Mouse (Mus musculus) ES-Bruce4 (cell line): ENCODE results near the gene Pax7. TPM values are rescaled to one million over a fixed set of nuclear protein-coding genes. Genes with fewer than 3 reads are reported as not detected.
A peak's percentile ranks its signal among the peaks of the same experiment; 100 is the strongest.

Experiments used
- H3K27ac ChIP-seq: 2 replicates; pipeline ENCODE4 v1.5.1; 2012; ENCODE audit warnings: low read length, inconsistent platforms; ENCODE audit not compliant: insufficient read depth
- H3K27me3 ChIP-seq: 2 replicates; pipeline ENCODE4 v1.6.1; 2012; ENCODE audit warnings: mild to moderate bottlenecking, low read length, inconsistent platforms; ENCODE audit not compliant: control insufficient read depth, poor library complexity, insufficient read depth, severe bottlenecking
- H3K36me3 ChIP-seq: 2 replicates; pipeline ENCODE4 v1.6.1; 2012; ENCODE audit warnings: inconsistent platforms, mild to moderate bottlenecking, low read length, moderate library complexity; ENCODE audit not compliant: control insufficient read depth, poor library complexity, insufficient read depth, severe bottlenecking
- H3K4me1 ChIP-seq: one replicate; pipeline ENCODE4 v1.8.1; 2011; ENCODE audit warnings: low read length; ENCODE audit not compliant: control insufficient read depth, insufficient read depth
- H3K4me3 ChIP-seq: 2 replicates; pipeline ENCODE4 v1.5.1; 2011; ENCODE audit warnings: low read depth, mild to moderate bottlenecking, low read length
- H3K9ac ChIP-seq: 2 replicates; pipeline ENCODE4 v1.6.1; 2012; ENCODE audit warnings: low read depth, mild to moderate bottlenecking, inconsistent platforms; ENCODE audit not compliant: poor library complexity, severe bottlenecking
- H3K9me3 ChIP-seq: replicated peaks from 2 replicates; pipeline ENCODE4 v1.6.1; 2012; ENCODE audit warnings: mild to moderate bottlenecking, low read length, inconsistent platforms; ENCODE audit not compliant: control insufficient read depth, poor library complexity, insufficient read depth, severe bottlenecking
- CTCF ChIP-seq: IDR thresholded peaks from one replicate; pipeline ENCODE4 v1.8.1; 2011; ENCODE audit warnings: low read depth, low read length
- EP300 ChIP-seq: IDR thresholded peaks from 2 replicates; pipeline ENCODE4 v1.6.1; 2011; ENCODE audit warnings: low read depth, low read length; ENCODE audit not compliant: insufficient read depth
- POLR2A ChIP-seq: IDR thresholded peaks from one replicate; pipeline ENCODE4 v1.8.1; 2011; ENCODE audit warnings: low read length; ENCODE audit not compliant: insufficient read depth
- polyA plus RNA-seq: library from polyadenylated mRNA; stranded (reverse); fragments of >200 nt; gene quantifications from 2 replicates; pipeline ENCODE4 v1.2.4, GENCODE M21; 2011; ENCODE audit warnings: low read depth; ENCODE audit not compliant: missing spikeins, insufficient read depth, insufficient read length

The Pax7 gene
- polyA plus RNA-seq, 1 experiment, result not detected

DNA sequence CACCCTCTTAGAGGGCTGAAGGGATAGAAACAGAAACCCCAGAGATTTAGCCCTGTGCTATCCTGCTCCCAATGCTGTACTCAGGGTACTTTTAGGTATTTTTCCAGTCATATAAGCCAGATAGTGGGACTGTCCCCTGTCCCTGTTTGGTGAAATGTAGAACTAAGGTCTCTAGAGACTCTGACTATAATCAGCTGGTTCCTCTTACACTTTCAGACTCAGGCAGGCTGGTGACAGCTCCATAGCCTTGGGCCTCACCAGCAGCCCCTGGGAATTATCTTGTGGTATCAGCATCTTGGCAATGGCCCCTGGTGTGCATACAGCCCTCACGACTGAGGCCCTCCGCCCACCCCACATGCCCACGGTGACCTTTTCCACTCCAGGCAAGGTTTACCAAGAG, 89.7 kb downstream of the Pax7 start:
- H3K27me3 ChIP-seq, result no peaks in the 10 kb centered on the region

DNA sequence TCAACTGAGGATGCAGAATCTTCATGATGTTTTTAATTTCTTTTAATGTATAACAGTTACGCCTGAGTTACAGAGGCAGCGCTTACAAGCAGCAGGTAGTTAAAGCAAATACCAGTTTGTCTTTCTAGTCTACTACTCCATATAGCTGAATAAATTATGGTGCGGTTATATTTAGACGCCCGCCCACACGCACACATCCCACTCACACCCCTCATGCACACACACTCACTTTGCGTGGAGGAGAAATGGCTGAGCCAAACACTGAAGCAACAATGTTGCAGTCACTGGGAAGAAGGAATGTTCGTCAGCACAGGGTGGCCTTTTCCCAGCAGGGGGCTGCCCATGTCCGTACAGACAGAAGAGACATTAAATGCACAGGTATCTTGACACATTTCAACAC, 96.3 kb downstream of the Pax7 start:
- Histone ChIP-seq H3K27ac (no peak overlapping the region), H3K4me3 (no peak overlapping the region)
- no peak for TF ChIP-seq POLR2A
- no peak for TF ChIP-seq CTCF
- TF ChIP-seq EP300, result no peak

More for the DNA sequence above, 89.7 kb downstream of the Pax7 start:
- Histone ChIP-seq H3K9ac (no peak overlapping the region), H3K9me3 (no peaks in the 10 kb centered on the region), H3K4me3 (no peak overlapping the region), H3K27ac (no peak overlapping the region), H3K36me3 (no peaks in the 10 kb centered on the region), H3K4me1 (no peaks in the 10 kb centered on the region)
- TF ChIP-seq POLR2A (no peak), CTCF (no peak), EP300 (no peak)

GRCm38 (mm10) chr4:139727101-139727500, 106.2 kb downstream of the Pax7 start:
- Histone ChIP-seq H3K36me3 (no peaks in the 10 kb centered on the region), H3K27ac (no peak overlapping the region), H3K9me3 (no peaks in the 10 kb centered on the region), H3K27me3 (no peaks in the 10 kb centered on the region), H3K9ac (no peak overlapping the region), H3K4me1 (peaks cover 2% of the 10 kb centered on the region), H3K4me3 (no peak overlapping the region)
- TF ChIP-seq EP300, result no peak
- TF ChIP-seq POLR2A, result no peak
- peak; percentile 18 for TF ChIP-seq CTCF

More for the DNA sequence above, 96.3 kb downstream of the Pax7 start:
- H3K9me3 ChIP-seq, result no peaks in the 10 kb centered on the region
- no peaks in the 10 kb centered on the region for H3K27me3 ChIP-seq
- no peaks in the 10 kb centered on the region for H3K4me1 ChIP-seq
- H3K36me3 ChIP-seq, result no peaks in the 10 kb centered on the region
- no peak overlapping the region for H3K9ac ChIP-seq

DNA sequence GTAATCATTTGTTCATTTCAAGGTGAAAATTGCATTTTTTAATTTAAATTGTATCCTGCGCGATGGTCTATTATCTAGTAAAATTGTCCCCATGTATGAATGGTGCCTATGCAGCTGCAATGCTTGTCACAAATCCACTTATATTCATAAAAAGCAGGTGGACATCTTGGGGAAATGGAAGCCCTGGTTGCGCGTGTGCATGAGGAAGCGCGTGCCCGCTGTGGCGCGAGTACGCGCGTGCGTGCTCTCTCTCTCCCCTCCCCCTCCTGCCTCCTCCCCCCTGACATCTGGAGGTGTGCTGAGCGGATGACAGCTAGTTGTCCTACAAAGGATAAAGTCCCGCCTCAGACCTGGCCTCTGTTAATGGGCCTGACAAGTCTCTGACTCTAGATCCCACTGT, 107.9 kb downstream of the Pax7 start:
- Histone ChIP-seq H3K27me3 (no peaks in the 10 kb centered on the region), H3K27ac (no peak overlapping the region), H3K9ac (no peak overlapping the region), H3K4me3 (no peak overlapping the region), H3K4me1 (peaks cover 2% of the 10 kb centered on the region), H3K9me3 (no peaks in the 10 kb centered on the region), H3K36me3 (no peaks in the 10 kb centered on the region)
- no peak for TF ChIP-seq EP300
- TF ChIP-seq POLR2A, result no peak
- TF ChIP-seq CTCF, result no peak

DNA sequence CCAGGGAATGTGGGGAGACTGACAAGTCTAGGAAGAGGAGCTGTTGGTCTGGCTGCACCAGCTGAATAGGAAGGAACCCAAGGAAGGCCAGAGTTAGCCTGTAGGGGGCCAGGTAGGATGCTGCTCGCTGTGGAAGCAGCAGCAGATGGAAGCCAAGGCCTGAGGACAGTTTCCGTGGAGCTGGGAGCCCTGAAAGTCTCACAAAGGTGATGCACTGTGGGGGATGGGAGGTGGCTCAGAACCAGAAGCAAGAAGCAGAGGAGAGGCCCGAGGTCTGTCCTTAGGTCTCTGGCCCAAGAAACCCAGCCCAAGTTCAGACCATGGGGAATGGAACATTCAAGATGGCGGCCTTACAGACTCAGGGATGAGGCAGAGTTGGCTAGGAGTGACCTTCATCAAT, 109.0 kb downstream of the Pax7 start:
- H3K27me3 ChIP-seq, result no peaks in the 10 kb centered on the region
- peak overlapping the region; percentile 28; the same call in 1 of the 2 replicates for H3K4me3 ChIP-seq
- no peak for TF ChIP-seq EP300
- no peak for TF ChIP-seq CTCF
- TF ChIP-seq POLR2A, result no peak
- H3K36me3 ChIP-seq, result no peaks in the 10 kb centered on the region
- H3K9ac ChIP-seq, result no peak overlapping the region
- H3K9me3 ChIP-seq, result no peaks in the 10 kb centered on the region
- H3K27ac ChIP-seq, result no peak overlapping the region
- H3K4me1 ChIP-seq, result peaks cover 2% of the 10 kb centered on the region

GRCm38 (mm10) chr4:139718978-139719377, 114.3 kb downstream of the Pax7 start:
- Histone ChIP-seq H3K9me3 (no peaks in the 10 kb centered on the region), H3K4me1 (no peaks in the 10 kb centered on the region), H3K27me3 (no peaks in the 10 kb centered on the region), H3K4me3 (no peak overlapping the region), H3K9ac (no peak overlapping the region), H3K27ac (no peak overlapping the region), H3K36me3 (no peaks in the 10 kb centered on the region)
- no peak for TF ChIP-seq POLR2A
- no peak for TF ChIP-seq CTCF
- no peak for TF ChIP-seq EP300
